8 mouse cellular contexts compared by ENCODE assay signal in the genomic region with DNA sequence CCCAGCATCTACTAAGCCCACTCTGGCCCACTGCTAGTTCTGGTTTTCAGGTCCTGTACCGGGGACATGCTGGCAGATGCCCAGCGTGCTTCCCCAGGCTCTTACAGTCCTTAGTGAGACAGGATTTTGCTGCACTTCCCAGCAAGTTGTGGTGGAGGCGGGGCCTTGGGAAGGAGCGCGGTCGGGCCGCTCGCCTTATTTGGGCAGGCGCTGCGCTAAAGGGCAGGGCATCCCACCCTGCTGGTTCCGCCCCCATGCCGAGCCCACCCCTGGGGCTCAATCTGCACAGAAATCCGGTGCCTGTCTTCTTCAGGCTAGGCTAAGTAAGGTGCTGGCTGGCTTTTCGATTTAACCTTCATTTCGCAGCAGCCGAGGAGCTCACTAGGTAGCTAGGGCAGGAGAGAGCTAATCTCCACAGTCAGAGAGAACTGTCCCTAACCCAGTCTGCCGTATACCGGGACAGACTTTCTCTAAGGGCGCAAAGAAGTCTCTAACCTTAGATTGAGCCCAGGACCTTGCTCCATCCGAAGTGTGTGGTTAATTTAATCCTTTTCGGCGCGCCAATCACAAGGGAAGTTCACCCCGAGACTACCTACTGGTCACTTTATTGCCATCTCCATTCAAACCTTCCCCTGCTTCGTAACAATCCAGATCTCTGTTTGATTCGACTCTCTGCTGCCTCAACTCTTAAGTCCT. TPM values are rescaled to one million over a fixed set of nuclear protein-coding genes. Genes with fewer than 3 reads are reported as not detected.
DNase-seq lines count a peak whose midpoint lies in the region; ATAC-seq and TF ChIP-seq lines count a peak whose summit lies in the region.

No protein-coding gene starts in this region.

- no peak for TF ChIP-seq POLR2A in testis, adult 2 months (IDR thresholded peaks at IDR 0.05; ENCODE audit: control insufficient read depth, low read depth, low read length)

- 0 out of 2 replicates have a peak, but pooled peaks cover 2% of the 10 kb centered on the region for H3K4me1 ChIP-seq in forebrain, embryonic 14.5 days (ENCODE audit: control insufficient read depth, insufficient read depth, low read length)
- H3K4me1 ChIP-seq in limb, embryonic 11.5 days (ENCODE audit: control insufficient read depth, insufficient read depth, low read length), result peaks cover 45% of the 10 kb centered on the region
- H3K4me1 ChIP-seq in midbrain, embryonic 12.5 days, result peaks cover 8% of the 10 kb centered on the region
- H3K4me1 ChIP-seq in testis, adult 2 months (ENCODE audit: control insufficient read depth, insufficient read depth, low read length), result peaks cover 2% of the 10 kb centered on the region

- no peaks in the 10 kb centered on the region for H3K9me3 ChIP-seq in forebrain, embryonic 14.5 days (replicated peaks; ENCODE audit: control insufficient read depth, low read length)
- no peaks in the 10 kb centered on the region for H3K9me3 ChIP-seq in limb, embryonic 11.5 days (ENCODE audit: control insufficient read depth, low read length)
- no peaks in the 10 kb centered on the region for H3K9me3 ChIP-seq in midbrain, embryonic 12.5 days

- no peak for TF ChIP-seq CTCF in testis, adult 2 months (IDR thresholded peaks at IDR 0.05; ENCODE audit: control insufficient read depth, insufficient read depth, insufficient replicate concordance, low read depth, low read length)

- peak; percentile 68 for DNase-seq in CD4-positive, CD25-positive, alpha-beta regulatory T cell, adult 2 months (ENCODE audit: low read depth, low spot score)
- DNase-seq in ZHBTc4 (ENCODE audit: low read depth, low spot score), result peak; percentile 95
- DNase-seq in forebrain, embryonic 14.5 days (ENCODE audit: low spot score), result peak; percentile 60
- peak; percentile 84 for DNase-seq in heart, postnatal 4 days
- peak; percentile 88 for DNase-seq in limb, embryonic 11.5 days (ENCODE audit: low spot score)
- no peak for DNase-seq in layer of hippocampus, postnatal 14 days (ENCODE audit: low spot score in 2 of 2)

- WGBS in forebrain, embryonic 14.5 days, result 5% methylated on average over 26 of the region's 26 CpGs
- WGBS in limb, embryonic 11.5 days, result 4% methylated on average over 26 of the region's 26 CpGs
- WGBS in midbrain, embryonic 12.5 days, result 4% methylated on average over 26 of the region's 26 CpGs

- no peaks in the 10 kb centered on the region for H3K27me3 ChIP-seq in forebrain, embryonic 14.5 days (replicated peaks; ENCODE audit: control insufficient read depth, insufficient read depth, low read length)
- H3K27me3 ChIP-seq in limb, embryonic 11.5 days (ENCODE audit: control insufficient read depth, insufficient read depth, low read length), result no peaks in the 10 kb centered on the region
- peaks cover 29% of the 10 kb centered on the region for H3K27me3 ChIP-seq in midbrain, embryonic 12.5 days
- H3K27me3 ChIP-seq in testis, adult 2 months (ENCODE audit: control insufficient read depth, insufficient read depth, low read length), result no peaks in the 10 kb centered on the region

- no peak overlapping the region for H3K27ac ChIP-seq in forebrain, embryonic 14.5 days (ENCODE audit: low read depth, low read length)
- H3K27ac ChIP-seq in limb, embryonic 11.5 days (replicated peaks; ENCODE audit: low read depth, low read length), result no peak overlapping the region
- H3K27ac ChIP-seq in midbrain, embryonic 12.5 days (replicated peaks), result no peak overlapping the region
- peak overlapping the region; percentile 18; the same call in 1 of the 2 replicates for H3K27ac ChIP-seq in testis, adult 2 months (ENCODE audit: control insufficient read depth, insufficient read depth, low read depth, low read length)

- peak overlapping the region; percentile 43; the same call in 1 of the 2 replicates for H3K9ac ChIP-seq in forebrain, embryonic 14.5 days (ENCODE audit: low read length)
- peak overlapping the region; percentile 41; the same call in 1 of the 2 replicates for H3K9ac ChIP-seq in limb, embryonic 11.5 days (ENCODE audit: low read length)
- peak overlapping the region; percentile 38 for H3K9ac ChIP-seq in midbrain, embryonic 12.5 days (replicated peaks)

- no peaks in the 10 kb centered on the region for H3K36me3 ChIP-seq in forebrain, embryonic 14.5 days (ENCODE audit: control insufficient read depth, insufficient read depth, low read length)
- H3K36me3 ChIP-seq in limb, embryonic 11.5 days (ENCODE audit: control insufficient read depth, insufficient read depth, low read length), result no peaks in the 10 kb centered on the region
- H3K36me3 ChIP-seq in midbrain, embryonic 12.5 days, result no peaks in the 10 kb centered on the region
- H3K36me3 ChIP-seq in testis, adult 2 months (ENCODE audit: control insufficient read depth, insufficient read depth, low read length), result no peaks in the 10 kb centered on the region

- peak overlapping the region; percentile 52 for H3K4me2 ChIP-seq in forebrain, embryonic 14.5 days (ENCODE audit: low read length)
- peak overlapping the region; percentile 42 for H3K4me2 ChIP-seq in limb, embryonic 11.5 days (ENCODE audit: low read depth, severe bottlenecking)
- peak overlapping the region; percentile 51 for H3K4me2 ChIP-seq in midbrain, embryonic 12.5 days (replicated peaks)

- peak overlapping the region; percentile 16; the same call in 1 of the 2 replicates for H3K4me3 ChIP-seq in forebrain, embryonic 14.5 days (ENCODE audit: low read depth, low read length)
- H3K4me3 ChIP-seq in limb, embryonic 11.5 days (ENCODE audit: low read depth, low read length), result peak overlapping the region; percentile 18; the same call in 1 of the 2 replicates
- peak overlapping the region; percentile 28 for H3K4me3 ChIP-seq in midbrain, embryonic 12.5 days
- no peak overlapping the region; the same call in 1 of the 2 replicates for H3K4me3 ChIP-seq in testis, adult 2 months (ENCODE audit: control insufficient read depth, low read depth, low read length)

- ATAC-seq in forebrain, embryonic 14.5 days, result 0 out of 2 replicates have a peak, but pooled peaks have one; percentile 46
- ATAC-seq in limb, embryonic 11.5 days (ENCODE audit: insufficient number of reproducible peaks, low FRiP score, low TSS enrichment, low read depth), result peak; percentile 61; the same call in 1 of the 2 replicates
- ATAC-seq in midbrain, embryonic 12.5 days (ENCODE audit: low FRiP score, low read depth), result peak; percentile 27; the same call in 1 of the 2 replicates

RNA-seq across cellular contexts. Expression of gene Txn2, which starts 23.4 kb away (rescaled TPM):
- 269 and 291 TPM in 2 replicates for polyA plus RNA-seq in forebrain, embryonic 14.5 days (2014; fragmentation: Nextera tagmentation; extraction: Ambion mirVana)
- total RNA-seq in heart, postnatal 4 days (2021), result 100 to 1,000 TPM; 192 to 198 TPM
- polyA plus RNA-seq in limb, embryonic 11.5 days (2014; fragmentation: Nextera tagmentation; extraction: Ambion mirVana), result 263 and 266 TPM in 2 replicates
- polyA plus RNA-seq in midbrain, embryonic 12.5 days (2016; fragmentation: Nextera tagmentation; extraction: Ambion mirVana), result 206 and 210 TPM in 2 replicates
- polyA plus RNA-seq in testis, adult 2 months (2012; rRNA removed), result 133 and 144 TPM in 2 replicates
- 100 to 1,000 TPM; 106 to 116 TPM for total RNA-seq in layer of hippocampus, postnatal 14 days (2021)

RNA-seq across cellular contexts. Expression of gene Foxred2, which starts 51.1 kb away (rescaled TPM):
- 12.3 and 12.8 TPM in 2 replicates for polyA plus RNA-seq in forebrain, embryonic 14.5 days (2014; fragmentation: Nextera tagmentation; extraction: Ambion mirVana)
- under 1 TPM; 0.18 to 0.29 TPM for total RNA-seq in heart, postnatal 4 days (2021)
- 6.1 and 7.2 TPM in 2 replicates for polyA plus RNA-seq in limb, embryonic 11.5 days (2014; fragmentation: Nextera tagmentation; extraction: Ambion mirVana)
- polyA plus RNA-seq in midbrain, embryonic 12.5 days (2016; fragmentation: Nextera tagmentation; extraction: Ambion mirVana), result 6.2 and 6.8 TPM in 2 replicates
- 1.0 and 4.0 TPM in 2 replicates for polyA plus RNA-seq in testis, adult 2 months (2012; rRNA removed)
- total RNA-seq in layer of hippocampus, postnatal 14 days (2021), result 10 to 100 TPM; 10.5 to 11.6 TPM

Comparison
In these comparisons a context has a peak if more than half of its experiments do, and no peak if none do; other contexts are left out.
1. DNase-seq: peak in CD4-positive, CD25-positive, alpha-beta regulatory T cell, adult 2 months (single experiment), ZHBTc4 (single experiment), forebrain, embryonic 14.5 days (single experiment), heart, postnatal 4 days (single experiment) and limb, embryonic 11.5 days (single experiment); none in layer of hippocampus, postnatal 14 days (0 of 2).
2. Peak in every context shown above with its lines, with median percentiles within 50 percentile points of each other: ATAC-seq, H3K4me2 ChIP-seq and H3K9ac ChIP-seq.